Mouse (Mus musculus): ENCODE results near the gene Glmp. TPM values are rescaled to one million over a fixed set of nuclear protein-coding genes. Genes with fewer than 3 reads are reported as not detected.
"Not testable (repeated sequence)": the region's sequence is repeated elsewhere in the genome, so short reads cannot be mapped to it uniquely, and the experiment has no call there.

Gene Glmp
- 100 to 1,000 TPM; 199 to 231 TPM for total RNA-seq (2021)
- long read RNA-seq, experiment 1, full-length matches to known transcripts, result 143 of 160 reads
- long read RNA-seq, experiment 1, partial matches to known transcripts, result 12 of 160 reads
- long read RNA-seq, experiment 1, other reads (novel, unspliced or antisense), result 5 of 160 reads
- long read RNA-seq, experiment 2, full-length matches to known transcripts, result 57 of 59 reads
- long read RNA-seq, experiment 2, partial matches to known transcripts, result 0 of 59 reads
- long read RNA-seq, experiment 2, other reads (novel, unspliced or antisense), result 2 of 59 reads

DNA sequence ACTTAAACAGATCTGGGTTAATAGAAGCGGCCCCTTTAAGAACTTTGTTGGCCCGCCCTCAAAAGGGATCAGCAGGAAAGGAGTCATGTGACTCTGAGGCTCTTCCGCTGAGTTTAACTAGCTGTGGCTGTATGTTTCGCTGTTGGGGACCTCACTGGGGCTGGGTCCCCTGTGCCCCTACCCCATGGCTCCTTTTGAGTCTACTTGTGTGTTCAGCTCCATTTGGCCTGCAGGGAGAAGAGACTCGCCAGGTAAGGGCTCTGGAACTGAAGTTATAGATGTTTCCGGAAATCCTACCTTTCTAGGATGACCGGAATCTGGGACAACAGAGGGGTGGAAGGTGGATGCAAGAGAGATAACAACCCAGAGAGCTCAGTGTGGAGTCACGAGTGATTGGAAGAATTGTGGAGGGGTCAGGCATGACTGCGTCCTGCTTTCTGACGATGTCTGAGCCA, at the start of gene Glmp:
Gene Glmp (plus strand): TSS at position 73 of the 455 bp plus-strand sequence.
- DNase-seq, result peak; percentile 62 to 74

GRCm38 (mm10) chr3:88276121-88276520, 48.7 kb upstream of the Glmp start:
- DNase-seq, result no peak

GRCm38 (mm10) chr3:88276529-88277143, 48.2 kb upstream of the Glmp start:
- DNase-seq, result peak; percentile 49 to 56

GRCm38 (mm10) chr3:88280035-88280434, 44.8 kb upstream of the Glmp start:
- DNase-seq, result no peak

DNA sequence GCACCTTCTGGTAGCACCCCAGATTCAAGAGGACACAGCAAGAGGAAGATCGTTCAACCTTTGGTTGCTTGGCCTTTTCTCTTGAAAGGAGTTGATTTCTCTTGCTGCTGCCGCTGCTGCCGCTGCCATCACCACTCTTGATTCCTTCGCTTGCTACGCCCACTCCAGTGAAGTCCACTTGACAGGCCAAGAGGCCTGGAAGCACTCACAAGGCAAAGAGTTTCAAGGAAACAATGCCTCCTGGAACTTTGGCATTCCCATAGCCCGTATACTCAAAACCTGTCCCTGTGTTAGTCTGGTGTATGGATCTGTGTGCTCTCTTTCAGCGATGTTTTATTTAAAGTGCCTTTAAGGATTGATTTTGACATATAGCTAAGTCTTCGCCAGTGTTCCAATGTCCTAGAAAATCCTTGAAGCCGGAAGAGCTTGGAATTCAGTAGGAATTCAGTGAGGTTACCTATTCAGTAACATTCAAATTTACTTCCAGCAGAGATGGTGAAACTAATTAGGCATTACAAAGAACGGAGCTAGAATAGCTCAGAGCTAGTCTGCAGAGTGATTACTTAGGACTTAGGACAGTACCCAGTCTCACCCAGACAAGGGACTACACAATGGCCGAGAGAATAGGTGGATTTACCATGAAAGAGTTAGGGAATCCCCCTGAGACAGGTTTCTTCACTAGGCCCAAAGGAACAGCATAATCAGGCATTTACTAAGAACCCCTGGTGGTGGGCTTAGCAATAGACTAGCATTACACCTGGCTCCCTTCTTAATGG, 43.5 kb upstream of the Glmp start:
- not testable (repeated sequence) for DNase-seq

DNA sequence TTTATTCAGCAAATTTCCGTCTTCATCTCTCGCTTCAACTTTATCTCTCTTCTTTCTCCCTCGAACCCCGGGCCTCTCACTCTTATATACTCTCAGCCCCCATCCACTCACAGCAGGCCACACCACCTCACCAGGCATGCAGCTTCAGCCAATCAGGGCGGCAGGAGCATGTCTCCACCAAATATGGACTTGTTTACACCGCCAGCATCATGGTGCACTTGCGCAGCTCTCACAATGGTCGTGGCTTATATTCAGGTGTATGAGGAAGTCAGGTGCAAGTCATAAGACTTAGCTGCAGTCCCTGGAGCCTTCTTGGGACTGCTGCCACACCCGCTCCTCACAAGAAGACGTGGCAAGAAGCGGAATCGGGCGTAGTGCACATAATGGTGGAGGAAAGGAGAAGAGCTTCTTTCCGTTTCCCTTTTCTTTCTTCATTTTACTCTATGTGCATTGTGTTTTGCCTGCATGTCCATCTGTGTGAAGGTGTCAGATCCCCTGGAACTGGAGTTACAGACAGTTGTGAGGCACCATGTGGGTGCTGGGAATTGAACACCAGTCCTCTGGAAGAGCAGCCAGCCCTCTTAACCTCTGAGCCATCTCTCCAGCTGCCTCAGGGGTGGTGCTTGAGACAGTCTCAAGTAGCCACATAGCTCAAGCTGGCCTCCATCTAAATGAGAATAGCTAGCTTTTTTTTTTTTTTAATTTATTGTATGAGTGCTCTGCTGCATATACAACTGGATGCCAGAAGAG, 39.8 kb upstream of the Glmp start:
- not testable (repeated sequence) for DNase-seq

- DNase-seq, result not testable (repeated sequence)
Measured at GRCm38 (mm10) chr3:88285565-88285895, 39.3 kb upstream of the Glmp start.

DNA sequence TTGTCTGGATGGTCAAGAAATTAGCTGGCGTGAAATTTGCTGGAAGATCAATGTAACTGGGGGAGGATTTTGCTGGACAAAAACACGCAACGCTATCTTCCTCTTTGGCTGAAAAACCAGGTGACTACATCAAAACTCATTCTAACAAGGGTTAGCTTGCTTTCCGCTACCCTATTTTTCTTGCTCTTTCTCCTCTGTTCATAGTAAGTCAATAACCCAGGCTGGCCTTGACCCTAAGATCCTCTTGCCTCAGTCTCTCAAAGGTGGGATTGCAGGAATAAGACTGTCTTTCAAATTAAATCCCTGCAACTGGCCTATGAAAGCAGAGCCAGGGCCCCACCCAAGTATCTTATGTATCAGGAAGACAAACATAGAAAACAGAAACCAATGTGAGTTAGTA, 37.7 kb upstream of the Glmp start, which contains the start of gene Gm38392:
Gene Gm38392 (minus strand): TSS at position 101 of the 400 bp plus-strand sequence.
- DNase-seq, result no peak

DNA sequence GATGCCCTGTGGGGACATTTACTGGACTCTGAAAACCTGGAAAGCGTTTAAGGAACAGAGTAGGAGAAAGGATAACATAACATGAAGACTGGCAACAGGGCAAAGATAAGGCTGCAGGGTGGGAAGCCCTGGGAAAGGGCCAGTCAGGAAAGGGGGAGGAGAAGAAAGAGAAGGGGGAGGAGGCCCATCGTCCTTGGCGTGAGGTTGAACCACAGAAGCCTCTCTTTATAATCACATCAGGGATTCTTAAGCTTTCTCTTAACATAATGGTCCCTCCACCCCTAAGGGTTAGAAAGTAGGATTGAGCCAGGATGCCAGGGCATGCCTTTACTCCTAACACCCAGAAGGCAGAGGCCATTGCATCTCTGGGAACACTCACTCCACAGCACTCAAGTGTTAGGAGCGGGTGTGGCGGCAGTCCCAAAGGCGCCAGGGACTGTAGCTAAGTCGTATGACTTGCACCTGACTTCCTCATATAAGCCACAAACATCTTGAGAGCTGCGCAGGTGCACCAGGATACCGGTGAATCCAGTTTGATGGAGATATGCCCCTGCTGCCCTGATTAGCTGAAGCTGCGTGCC, 36.6 kb upstream of the Glmp start:
- DNase-seq, result not testable (repeated sequence)

DNA sequence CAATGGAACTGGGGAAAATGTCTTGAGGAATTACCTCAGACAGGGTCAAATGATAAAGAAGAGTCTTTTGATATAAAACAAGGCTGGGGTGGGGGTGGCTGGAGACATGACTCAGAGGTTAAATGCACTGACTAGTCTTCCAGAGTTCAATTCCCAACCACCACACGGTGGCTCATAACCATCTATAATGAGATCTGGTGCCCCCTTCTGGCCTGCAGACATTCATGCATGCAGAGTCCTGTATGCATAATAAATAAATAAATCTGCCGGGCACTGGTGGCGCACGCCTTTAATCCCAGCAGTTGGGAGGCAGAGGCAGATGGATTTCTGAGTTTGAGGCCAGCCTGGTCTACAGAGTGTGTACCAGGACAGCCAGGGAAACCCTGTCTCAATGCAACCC, 32.9 kb upstream of the Glmp start:
- peak; percentile 32 to 56 for DNase-seq

DNA sequence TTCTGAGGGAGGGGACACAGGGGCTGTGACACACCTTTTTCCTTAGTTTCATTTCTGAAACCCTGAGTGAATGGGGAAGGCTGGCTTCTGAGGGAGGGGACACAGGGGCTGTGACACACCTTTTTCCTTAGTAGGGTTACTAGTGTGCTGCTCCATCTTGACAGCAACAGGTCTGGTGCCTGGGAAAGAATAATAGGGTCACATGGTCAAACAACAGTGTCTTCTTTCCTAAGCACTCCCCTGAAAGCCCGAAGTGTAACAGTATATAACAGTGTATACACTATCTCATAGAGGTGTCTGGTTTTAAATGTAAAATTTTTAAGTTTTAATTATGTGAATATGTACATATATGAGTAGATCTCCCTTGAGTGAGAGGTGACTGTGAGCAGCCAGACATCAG, 29.6 kb upstream of the Glmp start:
- not testable (repeated sequence) for DNase-seq

- no peak for DNase-seq
Measured at GRCm38 (mm10) chr3:88296110-88296560, 28.7 kb upstream of the Glmp start.

DNA sequence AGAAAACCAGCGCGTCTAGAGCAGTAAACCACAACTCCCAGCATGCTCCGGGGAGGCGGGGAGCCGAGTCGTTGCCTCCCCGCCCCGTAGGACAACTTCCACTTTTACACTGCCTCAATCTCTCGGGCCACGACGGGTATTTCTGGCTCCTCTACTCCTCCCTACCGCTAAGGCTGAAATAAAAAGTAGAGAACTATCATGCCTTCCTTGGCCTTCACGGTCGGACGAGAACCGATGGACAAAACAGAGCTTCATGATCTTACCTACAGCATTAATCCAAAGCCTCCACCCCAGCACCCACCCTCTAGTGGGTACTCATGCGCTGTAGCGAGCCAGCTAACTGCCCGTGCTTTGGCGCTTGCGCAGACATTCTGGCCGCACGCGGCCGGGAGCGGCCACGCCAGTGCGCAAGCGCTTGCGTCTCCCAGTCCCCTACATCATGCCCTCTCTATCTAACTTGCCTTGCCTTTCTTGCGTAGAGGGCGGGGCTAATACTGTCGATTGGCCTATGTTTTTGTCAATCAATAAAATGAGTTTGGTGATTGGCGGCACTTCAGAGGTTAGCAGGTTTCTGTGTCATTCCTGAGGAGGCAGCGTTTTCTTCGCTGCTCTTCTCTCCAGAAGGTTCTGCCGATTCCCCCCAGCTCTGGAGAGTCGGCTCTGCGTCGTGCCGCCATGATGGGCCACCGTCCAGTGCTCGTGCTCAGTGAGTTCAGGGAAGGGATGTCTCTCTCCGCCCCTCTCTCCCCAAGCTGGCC, 28.1 kb upstream of the Glmp start, which contains the start of the genes Tsacc and Cct3:
Gene Tsacc (minus strand): TSS at position 439 of the 758 bp plus-strand sequence.
Gene Cct3 (plus strand): TSS at position 556 of the 758 bp plus-strand sequence.
- DNase-seq, result peak; percentile 96

DNA sequence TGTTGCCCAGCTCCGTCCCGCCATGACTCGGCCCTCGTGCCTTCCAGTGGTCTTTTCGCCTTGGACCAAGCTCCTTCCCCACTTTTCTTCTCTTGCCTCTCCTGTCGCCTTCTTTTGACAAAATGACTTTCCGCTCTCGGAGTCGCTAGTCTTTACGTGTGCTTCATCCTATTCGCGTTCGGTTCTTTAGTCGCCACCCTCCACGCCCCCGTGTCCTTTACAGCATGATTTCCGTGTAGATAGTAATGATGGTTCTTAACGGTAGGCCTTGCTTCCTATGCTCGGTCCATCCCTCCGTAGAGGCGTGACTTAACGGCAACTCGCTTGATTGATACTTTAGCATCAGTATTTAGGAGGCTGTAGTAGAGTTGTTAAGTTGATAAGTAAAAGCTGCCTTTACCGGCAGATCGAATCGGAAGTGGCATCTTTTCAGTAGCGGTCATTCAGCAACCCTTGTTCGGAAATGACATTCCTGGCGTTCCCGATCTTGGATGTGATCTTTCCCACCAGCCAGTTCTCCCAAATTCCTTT, 27.4 kb upstream of the Glmp start:
- DNase-seq, result no peak

DNA sequence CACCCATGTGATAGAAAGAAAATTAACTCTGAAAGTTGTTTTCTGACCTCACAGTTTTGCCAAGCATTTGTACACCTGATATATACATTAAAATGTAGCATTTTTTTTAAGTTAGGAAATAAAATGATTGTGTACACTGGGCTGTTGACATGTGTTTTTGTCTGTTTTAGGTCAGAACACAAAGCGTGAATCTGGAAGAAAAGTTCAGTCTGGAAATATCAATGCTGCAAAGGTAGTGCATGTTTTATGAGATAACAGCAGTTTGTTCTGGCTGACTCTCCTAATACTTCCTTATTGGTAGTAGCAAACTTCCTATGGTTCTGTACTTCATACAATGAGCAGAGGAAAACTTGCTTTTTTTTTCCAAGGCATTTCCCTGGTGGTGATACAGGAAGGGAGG, 25.7 kb upstream of the Glmp start:
- DNase-seq, result no peak

- no peak for DNase-seq
Measured at GRCm38 (mm10) chr3:88328956-88329355, 4.1 kb downstream of the Glmp start.

DNA sequence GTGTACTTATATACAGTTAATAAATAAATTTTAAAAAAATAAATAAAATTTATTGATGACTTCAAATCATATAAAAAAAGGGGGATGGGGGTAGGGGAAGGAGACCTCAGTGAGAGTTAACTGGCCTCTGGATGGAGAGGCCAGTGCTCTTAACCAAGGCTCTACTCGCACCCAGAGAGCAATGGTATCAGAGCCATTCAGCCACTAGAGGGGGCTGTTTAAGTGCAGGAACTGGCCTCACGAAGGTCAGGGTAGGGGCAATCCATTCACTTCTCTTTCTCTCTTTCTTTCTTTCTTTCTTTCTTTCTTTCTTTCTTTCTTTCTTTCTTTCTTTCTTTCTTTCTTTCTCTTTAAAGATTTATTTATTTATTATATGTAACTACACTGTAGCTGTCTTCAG, 6.5 kb downstream of the Glmp start:
- peak; percentile 57 to 77 for DNase-seq

- no peak for DNase-seq
Measured at GRCm38 (mm10) chr3:88334029-88334658, 9.3 kb downstream of the Glmp start.

- DNase-seq, result no peak
Measured at GRCm38 (mm10) chr3:88334902-88335435, 10.1 kb downstream of the Glmp start.
